Mouse (Mus musculus): ENCODE measurements around the gene Klra10.
"Not testable (repeated sequence)": the region's sequence is repeated elsewhere in the genome, so short reads cannot be mapped to it uniquely, and the experiment has no call there.

Klra10 gene

DNA sequence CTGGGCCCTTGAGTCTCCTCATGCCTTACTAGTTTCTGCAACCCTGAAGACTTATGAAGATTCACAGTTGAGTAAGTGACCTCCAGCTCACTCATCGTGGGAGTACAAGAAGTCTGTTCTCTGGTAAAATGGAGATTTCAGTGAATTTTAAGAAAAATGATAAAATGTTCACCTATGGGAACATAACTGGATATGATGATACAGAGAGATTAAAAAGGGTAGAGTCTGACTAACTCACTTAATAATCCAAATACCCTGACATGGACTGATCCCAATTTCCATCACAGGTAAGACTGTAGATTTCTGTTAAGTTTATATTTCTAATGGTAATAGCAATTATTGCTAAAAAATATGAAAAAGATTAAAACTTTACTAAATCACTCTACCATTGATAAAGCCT is at the start of gene Klra10:
TSS of gene Klra10 (minus strand) at position 101 of the 400 bp plus-strand sequence.
- not testable (repeated sequence) for DNase-seq

DNA sequence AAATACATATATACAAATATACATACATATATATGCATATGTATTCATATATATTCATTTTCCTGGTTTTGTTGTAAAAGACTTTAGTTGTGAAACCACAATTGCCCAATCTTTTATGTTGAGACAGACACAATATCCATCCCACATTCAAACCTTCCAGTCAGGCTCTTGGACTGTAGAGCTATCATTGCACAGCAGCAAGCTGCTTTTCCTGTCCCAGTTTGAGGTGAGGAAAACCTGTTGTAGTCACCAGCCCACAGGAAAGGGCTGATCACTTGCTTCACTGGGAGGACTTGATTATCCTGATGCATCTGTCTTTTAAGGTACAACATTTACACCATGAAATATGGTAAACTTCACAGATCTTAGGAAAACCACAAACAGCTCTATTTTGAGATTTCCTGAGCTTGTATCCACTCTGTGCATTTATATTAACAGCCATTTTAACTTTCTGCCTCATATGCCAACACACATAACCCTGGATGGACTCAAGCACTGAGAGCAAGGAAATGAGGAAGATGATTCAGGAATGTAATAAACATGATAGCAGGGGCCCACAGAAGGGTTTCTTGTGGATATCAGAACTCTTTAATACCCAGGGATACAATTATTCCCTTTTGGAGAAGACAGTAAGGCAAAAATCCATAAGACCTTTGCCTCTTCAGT is 6.4 kb upstream of the Klra10 start:
- no peak for DNase-seq

DNA sequence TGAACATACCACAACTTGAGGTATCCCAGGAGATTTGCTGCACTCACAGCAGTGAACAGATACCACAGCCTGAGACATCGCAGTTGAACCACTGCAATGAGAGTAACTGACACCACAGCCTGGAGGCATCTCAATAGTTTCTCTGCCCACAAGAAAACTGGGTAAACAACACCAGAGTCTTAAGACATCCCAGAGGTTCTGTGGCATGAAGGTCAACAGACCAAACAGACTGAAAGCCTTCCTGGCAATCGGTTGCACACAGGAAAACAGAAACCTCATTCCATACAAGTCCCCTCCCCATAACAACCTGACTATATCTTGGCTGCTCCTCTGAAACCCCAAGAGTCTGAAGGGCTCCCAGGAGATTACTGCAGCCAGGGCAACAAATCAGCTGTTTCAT is 26.4 kb downstream of the Klra10 start:
- no peak for DNase-seq

DNA sequence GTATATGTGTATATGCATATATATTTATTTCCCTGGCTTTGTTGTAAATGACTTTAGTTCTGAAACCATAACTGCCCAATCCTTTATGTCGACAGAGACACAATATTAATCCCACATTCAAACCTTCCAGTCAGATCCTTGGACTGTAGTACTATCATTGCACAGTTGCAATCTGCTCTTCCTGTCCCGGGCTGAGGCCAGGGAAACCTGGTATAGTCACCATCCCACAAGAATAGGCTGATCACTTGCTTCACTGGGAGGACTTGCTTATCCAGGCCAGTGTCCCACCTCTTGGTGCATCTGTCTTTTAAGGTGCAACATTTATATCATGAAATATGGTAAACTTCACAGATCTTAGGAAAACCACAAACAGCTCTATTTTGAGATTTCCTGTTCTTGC is 44.2 kb downstream of the Klra10 start:
- no peak for DNase-seq

DNA sequence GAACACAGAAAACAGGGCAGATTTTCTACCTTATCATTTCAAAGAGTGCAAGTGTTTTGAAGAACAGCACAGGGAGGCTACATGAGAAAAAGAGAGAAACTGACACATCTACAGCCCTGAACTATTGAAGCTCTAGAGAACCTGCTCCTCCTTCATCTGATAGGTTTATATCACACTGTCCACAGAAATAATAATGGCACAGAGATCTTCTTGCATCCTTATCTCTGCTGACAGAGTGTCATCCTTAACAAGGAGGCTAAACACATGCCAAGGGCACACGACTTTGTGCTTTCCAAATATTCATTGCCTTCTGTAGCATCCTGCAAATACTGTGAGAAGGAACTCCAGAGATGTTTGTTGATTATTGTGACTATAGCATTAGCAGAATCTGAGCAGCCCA is 45.1 kb downstream of the Klra10 start:
- no peak for DNase-seq

DNA sequence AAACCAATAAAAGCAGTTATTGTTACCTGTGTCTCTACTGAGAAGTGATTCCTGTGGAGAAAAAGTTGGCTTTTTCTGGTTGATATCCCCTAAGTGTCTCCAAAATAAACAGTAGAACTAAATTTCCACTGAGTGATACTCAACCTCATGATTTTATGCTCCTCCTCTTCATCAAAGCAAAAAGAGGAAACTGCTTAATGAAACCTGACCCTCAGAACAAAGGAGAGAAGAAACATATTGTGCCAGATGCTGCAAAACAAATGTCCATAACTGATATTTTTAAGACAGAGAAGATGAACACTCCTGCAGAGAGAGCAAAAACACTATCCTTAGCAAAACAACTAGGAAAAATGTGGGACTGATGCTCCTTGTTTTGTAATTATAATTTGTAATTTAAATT is 48.5 kb downstream of the Klra10 start, which contains the start of gene Klra7:
TSS of gene Klra7 (minus strand) at position 101 of the 400 bp plus-strand sequence.
- no peak for DNase-seq

Measured in kidney, postnatal 10 days (tissue).